In the genomic region with DNA sequence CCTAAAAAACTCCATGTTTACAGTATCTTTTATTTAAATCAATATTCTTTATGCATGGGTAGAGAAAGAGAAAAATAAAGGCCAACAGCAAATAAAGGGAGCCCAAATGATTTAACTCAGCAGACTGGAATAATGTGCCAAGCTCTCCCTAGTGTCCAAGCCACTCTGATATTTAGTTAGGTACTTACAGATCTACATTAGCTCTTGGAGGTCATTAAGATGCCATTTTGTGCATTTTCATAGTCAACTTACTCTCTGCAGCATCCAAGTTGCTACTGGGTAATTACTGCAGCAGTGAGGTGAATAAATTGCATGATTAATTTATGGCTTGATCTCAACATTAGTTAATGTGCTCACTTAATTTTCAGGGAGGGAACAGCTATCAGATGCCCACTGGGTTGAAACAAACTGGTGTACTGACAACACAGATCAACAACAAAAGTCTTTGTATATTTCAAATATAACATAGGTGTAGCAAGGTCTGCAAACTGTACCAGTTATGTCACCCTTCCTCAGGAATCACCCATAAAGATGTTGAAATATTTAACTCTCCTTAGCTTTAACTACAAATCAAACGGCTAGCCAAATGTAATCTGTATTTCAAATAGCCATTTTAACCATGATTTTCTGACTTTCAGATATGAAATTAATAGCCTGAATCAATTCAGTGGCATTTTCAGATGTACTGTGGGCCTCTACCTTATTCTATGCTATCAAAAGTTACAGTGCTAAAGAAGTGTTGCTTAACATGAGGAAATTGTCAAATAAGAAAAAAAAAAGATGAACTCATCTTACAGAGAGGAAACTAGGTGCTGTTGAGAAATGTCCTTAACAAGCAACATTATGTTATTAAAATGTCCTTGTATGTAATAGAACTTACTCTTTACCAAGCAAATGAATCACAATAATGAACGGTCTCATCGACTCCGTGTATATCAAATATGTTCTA, we compare ENCODE assay signal across 22 mouse cellular contexts.
DNase-seq lines count a peak whose midpoint lies in the region; ATAC-seq and TF ChIP-seq lines count a peak whose summit lies in the region.
"Had no signal": no experiment of that assay in that cellular context is flagged by ENCODE, and none has a peak within 500 bp of the region (broad histone marks: within the 10 kb centered on the region; RNA-seq: fewer than 3 reads in every experiment).

No protein-coding gene starts in this region.

- no peak overlapping the region for H3K4me3 ChIP-seq in hindbrain, embryonic 16.5 days (ENCODE audit: low read length)
- H3K4me3 ChIP-seq in hindbrain, embryonic 14.5 days (replicated peaks; ENCODE audit: low read length): no peak overlapping the region
- H3K4me3 ChIP-seq: embryonic facial prominence, embryonic 15.5 days; erythroblast, embryonic 14.5 days; forebrain, embryonic 12.5 days; heart, embryonic 12.5 days; hindbrain, embryonic 10.5 days; hindbrain, embryonic 15.5 days had no signal

- H3K9ac ChIP-seq in hindbrain, embryonic 16.5 days (ENCODE audit: low read depth, low read length): no peak overlapping the region
- no peak overlapping the region for H3K9ac ChIP-seq in hindbrain, embryonic 14.5 days
- H3K9ac ChIP-seq: embryonic facial prominence, embryonic 15.5 days; forebrain, embryonic 12.5 days; heart, embryonic 12.5 days; hindbrain, embryonic 15.5 days had no signal

- 90% methylated on average over 4 of the region's 4 CpGs for WGBS in hindbrain, embryonic 16.5 days
- 91% methylated on average over 4 of the region's 4 CpGs for WGBS in hindbrain, embryonic 14.5 days

- H3K27me3 ChIP-seq in hindbrain, embryonic 16.5 days (replicated peaks; ENCODE audit: control insufficient read depth, insufficient read depth, low read length): no peaks in the 10 kb centered on the region
- H3K27me3 ChIP-seq in hindbrain, embryonic 14.5 days (ENCODE audit: control insufficient read depth, insufficient read depth, low read length): no peaks in the 10 kb centered on the region
- H3K27me3 ChIP-seq: embryonic facial prominence, embryonic 15.5 days; forebrain, embryonic 12.5 days; heart, embryonic 12.5 days; hindbrain, embryonic 15.5 days had no signal

- H3K36me3 ChIP-seq in hindbrain, embryonic 16.5 days (ENCODE audit: control insufficient read depth, insufficient read depth, low read length): no peaks in the 10 kb centered on the region
- no peaks in the 10 kb centered on the region for H3K36me3 ChIP-seq in hindbrain, embryonic 14.5 days (replicated peaks; ENCODE audit: control insufficient read depth, insufficient read depth)
- H3K36me3 ChIP-seq: embryonic facial prominence, embryonic 15.5 days; forebrain, embryonic 12.5 days; G1E; heart, embryonic 12.5 days; hindbrain, embryonic 10.5 days; hindbrain, embryonic 15.5 days had no signal

- TF ChIP-seq POLR2A in brain, embryonic 14.5 days (IDR thresholded peaks at IDR 0.05; ENCODE audit: borderline replicate concordance, extremely low read depth, insufficient read depth, insufficient read length, poor library complexity, severe bottlenecking): no peak

- TF ChIP-seq CTCF in brain, embryonic 14.5 days (IDR thresholded peaks at IDR 0.05; ENCODE audit: borderline replicate concordance, extremely low read depth, insufficient read depth, insufficient read length): no peak

- H3K4me1 ChIP-seq in hindbrain, embryonic 16.5 days (ENCODE audit: control insufficient read depth, insufficient read depth, low read depth, low read length): no peaks in the 10 kb centered on the region
- H3K4me1 ChIP-seq in hindbrain, embryonic 14.5 days (replicated peaks; ENCODE audit: control insufficient read depth, insufficient read depth, low read length): no peaks in the 10 kb centered on the region
- H3K4me1 ChIP-seq: embryonic facial prominence, embryonic 15.5 days; forebrain, embryonic 12.5 days; heart, embryonic 12.5 days; hindbrain, embryonic 10.5 days; hindbrain, embryonic 15.5 days had no signal

- ATAC-seq in hindbrain, embryonic 16.5 days: 0 out of 2 replicates have a peak, but pooled peaks have one; percentile 40
- no peak; the same call in 1 of the 2 replicates for ATAC-seq in hindbrain, embryonic 14.5 days (ENCODE audit: low FRiP score)
- ATAC-seq: CD4-positive, CD25-positive, alpha-beta regulatory T cell, adult 4 months; inflammation-experienced regulatory T-cells, adult 6 months had no signal

- no peak for DNase-seq in hindbrain, embryonic 14.5 days (ENCODE audit: low spot score)
- DNase-seq in 416B (ENCODE audit: low read depth) (peak; percentile 53), adipocyte (ENCODE audit: low spot score) (no peak)
- DNase-seq in brain, embryonic 14.5 days (ENCODE audit: low read depth): peak; percentile 67
- DNase-seq in retina, embryonic 14.5 days (ENCODE audit: low spot score): peak; percentile 57
- DNase-seq in layer of hippocampus, adult 11-12 months (ENCODE audit: low spot score): no peak
- DNase-seq: adrenal gland, postnatal 10 days; B cell, adult 2 months; cerebellum, adult 18-20 months; embryo, embryonic 11 days; gastrocnemius, postnatal 10 days; kidney, adult 11 months had no signal

- no peaks in the 10 kb centered on the region for H3K9me3 ChIP-seq in hindbrain, embryonic 16.5 days (ENCODE audit: control insufficient read depth, low read length)
- no peaks in the 10 kb centered on the region for H3K9me3 ChIP-seq in hindbrain, embryonic 14.5 days (ENCODE audit: control insufficient read depth, low read length)
- H3K9me3 ChIP-seq: embryonic facial prominence, embryonic 15.5 days; forebrain, embryonic 12.5 days; G1E; heart, embryonic 12.5 days; hindbrain, embryonic 10.5 days; hindbrain, embryonic 15.5 days had no signal

- H3K27ac ChIP-seq in hindbrain, embryonic 16.5 days (ENCODE audit: low read depth, low read length): no peak overlapping the region
- H3K27ac ChIP-seq in hindbrain, embryonic 14.5 days: no peak overlapping the region
- H3K27ac ChIP-seq: embryonic facial prominence, embryonic 15.5 days; forebrain, embryonic 12.5 days; hindbrain, embryonic 10.5 days; hindbrain, embryonic 15.5 days had no signal

- no peak overlapping the region for H3K4me2 ChIP-seq in hindbrain, embryonic 16.5 days (ENCODE audit: low read length)
- no peak overlapping the region for H3K4me2 ChIP-seq in hindbrain, embryonic 14.5 days (replicated peaks)
- H3K4me2 ChIP-seq: embryonic facial prominence, embryonic 15.5 days; forebrain, embryonic 12.5 days; heart, embryonic 12.5 days; hindbrain, embryonic 15.5 days had no signal

Comparison
In these comparisons a context has a peak if more than half of its experiments do, and no peak if none do; other contexts are left out.
1. DNase-seq: peak in 416B (single experiment), brain, embryonic 14.5 days (single experiment) and retina, embryonic 14.5 days (single experiment); none in hindbrain, embryonic 14.5 days (single experiment), adipocyte (single experiment) and layer of hippocampus, adult 11-12 months (single experiment).